In the genomic region with DNA sequence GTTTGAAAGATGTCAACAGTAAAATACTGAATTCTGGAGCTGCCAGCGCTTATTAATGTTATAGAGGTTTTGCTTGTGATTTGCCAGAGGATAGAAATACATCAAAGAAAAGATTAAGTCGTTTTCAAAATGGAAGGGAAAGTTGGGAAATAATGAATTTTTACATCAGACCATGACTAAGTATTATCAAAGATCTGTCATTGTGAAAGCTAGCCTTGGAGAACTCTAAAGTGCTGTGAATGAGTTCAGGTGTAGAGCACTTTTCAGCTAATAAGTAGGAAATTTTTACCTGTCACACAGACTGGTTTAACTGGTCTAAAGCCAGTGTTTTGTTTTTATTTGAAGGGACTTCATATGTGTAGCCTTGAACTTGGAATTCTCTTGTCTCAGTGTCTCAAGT, we compare ENCODE assay signal across 10 mouse cellular contexts. TPM values are rescaled to one million over a fixed set of nuclear protein-coding genes. Genes with fewer than 3 reads are reported as not detected.
DNase-seq lines count a peak whose midpoint lies in the region; ATAC-seq lines count a peak whose summit lies in the region.
"Had no signal": no experiment of that assay in that cellular context is flagged by ENCODE, and none has a peak within 500 bp of the region (broad histone marks: within the 10 kb centered on the region; RNA-seq: fewer than 3 reads in every experiment).

No protein-coding gene starts in this region.

- H3K4me1 ChIP-seq in lung, embryonic 16.5 days (replicated peaks; ENCODE audit: control insufficient read depth, insufficient read depth, low read length) = peaks cover 14% of the 10 kb centered on the region
- peaks cover 14% of the 10 kb centered on the region for H3K4me1 ChIP-seq in forebrain, embryonic 14.5 days (ENCODE audit: control insufficient read depth, insufficient read depth, low read length)
- peaks cover 47% of the 10 kb centered on the region for H3K4me1 ChIP-seq in liver, embryonic 12.5 days
- peaks cover 5% of the 10 kb centered on the region; the same call in 1 of the 2 replicates for H3K4me1 ChIP-seq in stomach, embryonic 16.5 days (ENCODE audit: control insufficient read depth, insufficient read depth, low read length)

- H3K4me3 ChIP-seq in lung, embryonic 16.5 days (ENCODE audit: low read length) = peak overlapping the region; percentile 91
- H3K4me3 ChIP-seq in forebrain, embryonic 14.5 days (ENCODE audit: low read depth, low read length) = peak overlapping the region; percentile 67; the same call in 1 of the 2 replicates
- peak overlapping the region; percentile 92 for H3K4me3 ChIP-seq in liver, embryonic 12.5 days
- H3K4me3 ChIP-seq in stomach, embryonic 16.5 days (replicated peaks; ENCODE audit: low read length) = peak overlapping the region; percentile 69; the same call in 1 of the 2 replicates

- H3K27me3 ChIP-seq in lung, embryonic 16.5 days (ENCODE audit: control insufficient read depth, insufficient read depth, low read depth, low read length) = no peaks in the 10 kb centered on the region
- H3K27me3 ChIP-seq in forebrain, embryonic 14.5 days (replicated peaks; ENCODE audit: control insufficient read depth, insufficient read depth, low read length) = no peaks in the 10 kb centered on the region
- H3K27me3 ChIP-seq in liver, embryonic 12.5 days (replicated peaks) = no peaks in the 10 kb centered on the region
- H3K27me3 ChIP-seq in stomach, embryonic 16.5 days (ENCODE audit: control insufficient read depth, insufficient read depth, low read length) = no peaks in the 10 kb centered on the region

- H3K27ac ChIP-seq in lung, embryonic 16.5 days (ENCODE audit: low read length) = 0 out of 2 replicates have a peak overlapping the region, but pooled peaks have one; percentile 22
- no peak overlapping the region for H3K27ac ChIP-seq in forebrain, embryonic 14.5 days (ENCODE audit: low read depth, low read length)
- no peak overlapping the region; the same call in 1 of the 2 replicates for H3K27ac ChIP-seq in liver, embryonic 12.5 days
- H3K27ac ChIP-seq in stomach, embryonic 16.5 days (ENCODE audit: low read length) = no peak overlapping the region

- intact Hi-C loops in left cerebral cortex, postnatal 25 days (cut with DNase I) = no loop called here

- peak overlapping the region; percentile 84 for H3K4me2 ChIP-seq in lung, embryonic 16.5 days (ENCODE audit: low read depth, low read length)
- H3K4me2 ChIP-seq in forebrain, embryonic 14.5 days (ENCODE audit: low read length) = peak overlapping the region; percentile 82
- H3K4me2 ChIP-seq in liver, embryonic 12.5 days = peak overlapping the region; percentile 100
- peak overlapping the region; percentile 65 for H3K4me2 ChIP-seq in stomach, embryonic 16.5 days (ENCODE audit: low read depth, low read length)

- H3K9ac ChIP-seq in lung, embryonic 16.5 days (ENCODE audit: low read length) = no peak overlapping the region; the same call in 1 of the 2 replicates
- peak overlapping the region; percentile 82; the same call in 1 of the 2 replicates for H3K9ac ChIP-seq in forebrain, embryonic 14.5 days (ENCODE audit: low read length)
- H3K9ac ChIP-seq in liver, embryonic 12.5 days = peak overlapping the region; percentile 90
- H3K9ac ChIP-seq in stomach, embryonic 16.5 days (ENCODE audit: low read length) = no peak overlapping the region

- 50% methylated on average over 2 of the region's 2 CpGs for WGBS in lung, embryonic 16.5 days
- WGBS in forebrain, embryonic 14.5 days = 64% methylated on average over 2 of the region's 2 CpGs
- 56% methylated on average over 2 of the region's 2 CpGs for WGBS in liver, embryonic 12.5 days (ENCODE audit: insufficient replicate concordance)
- WGBS in stomach, embryonic 16.5 days = 61% methylated on average over 2 of the region's 2 CpGs

- H3K9me3 ChIP-seq in lung, embryonic 16.5 days (ENCODE audit: control insufficient read depth, low read length) = no peaks in the 10 kb centered on the region
- no peaks in the 10 kb centered on the region for H3K9me3 ChIP-seq in forebrain, embryonic 14.5 days (replicated peaks; ENCODE audit: control insufficient read depth, low read length)
- H3K9me3 ChIP-seq in liver, embryonic 12.5 days (replicated peaks) = no peaks in the 10 kb centered on the region
- no peaks in the 10 kb centered on the region for H3K9me3 ChIP-seq in stomach, embryonic 16.5 days (replicated peaks; ENCODE audit: control insufficient read depth, low read length)

- no peak for ATAC-seq in lung, embryonic 16.5 days (ENCODE audit: low read depth)
- ATAC-seq in forebrain, embryonic 14.5 days = no peak
- no peak for ATAC-seq in liver, embryonic 12.5 days
- ATAC-seq in stomach, embryonic 16.5 days (ENCODE audit: insufficient read depth, low FRiP score) = no peak

- H3K36me3 ChIP-seq in lung, embryonic 16.5 days (ENCODE audit: control insufficient read depth, insufficient read depth, low read length) = no peaks in the 10 kb centered on the region
- H3K36me3 ChIP-seq in forebrain, embryonic 14.5 days (ENCODE audit: control insufficient read depth, insufficient read depth, low read length) = no peaks in the 10 kb centered on the region
- H3K36me3 ChIP-seq in liver, embryonic 12.5 days = no peaks in the 10 kb centered on the region
- H3K36me3 ChIP-seq in stomach, embryonic 16.5 days (ENCODE audit: control insufficient read depth, insufficient read depth, low read length) = no peaks in the 10 kb centered on the region

- DNase-seq in lung, postnatal 14 days = no peak
- no peak for DNase-seq in forebrain, embryonic 14.5 days (ENCODE audit: low spot score)
- DNase-seq in left cerebral cortex, postnatal 25 days (ENCODE audit: low spot score in 2 of 2) = no peak
- no peak for DNase-seq in B cell, adult 2 months
- DNase-seq: cerebellum, adult 2 months had no signal

RNA-seq across cellular contexts. Expression of gene Gm11437, which starts 14.0 kb away (rescaled TPM):
- polyA plus RNA-seq in lung, embryonic 16.5 days (2015; fragmentation: Nextera tagmentation; extraction: Ambion mirVana) = not detected in 2 replicates
- not detected in 2 replicates for polyA plus RNA-seq in forebrain, embryonic 14.5 days (2014; fragmentation: Nextera tagmentation; extraction: Ambion mirVana)
- polyA plus RNA-seq in liver, embryonic 12.5 days (2016; fragmentation: Nextera tagmentation; extraction: Ambion mirVana) = not detected in 2 replicates
- polyA plus RNA-seq in stomach, embryonic 16.5 days (2015; fragmentation: Nextera tagmentation; extraction: Ambion mirVana) = 0.10 TPM in 1 of 2 replicates, not detected in the other
- total RNA-seq in left cerebral cortex, postnatal 25 days (2021) = not detected
- total RNA-seq: hematopoietic stem cell, adult 5-6 weeks had no signal
- polyA plus RNA-seq: cerebellum, adult 2 months; testis, adult 2 months had no signal

RNA-seq across cellular contexts. Expression of gene Acaca, which starts 51.8 kb away (rescaled TPM):
- polyA plus RNA-seq in lung, embryonic 16.5 days (2015; fragmentation: Nextera tagmentation; extraction: Ambion mirVana) = 11.2 and 11.3 TPM in 2 replicates
- polyA plus RNA-seq in forebrain, embryonic 14.5 days (2014; fragmentation: Nextera tagmentation; extraction: Ambion mirVana) = 24.3 and 32.1 TPM in 2 replicates
- polyA plus RNA-seq in liver, embryonic 12.5 days (2016; fragmentation: Nextera tagmentation; extraction: Ambion mirVana) = 11.8 and 12.6 TPM in 2 replicates
- polyA plus RNA-seq in stomach, embryonic 16.5 days (2015; fragmentation: Nextera tagmentation; extraction: Ambion mirVana) = 13.5 and 16.1 TPM in 2 replicates
- total RNA-seq in left cerebral cortex, postnatal 25 days (2021) = 10 to 100 TPM; 77.2 to 79.4 TPM

RNA-seq across cellular contexts. Expression of gene Tada2a, which starts 51.9 kb away (rescaled TPM):
- polyA plus RNA-seq in lung, embryonic 16.5 days (2015; fragmentation: Nextera tagmentation; extraction: Ambion mirVana) = 31.6 and 32.4 TPM in 2 replicates
- 34.1 and 35.1 TPM in 2 replicates for polyA plus RNA-seq in forebrain, embryonic 14.5 days (2014; fragmentation: Nextera tagmentation; extraction: Ambion mirVana)
- 16.2 and 16.7 TPM in 2 replicates for polyA plus RNA-seq in liver, embryonic 12.5 days (2016; fragmentation: Nextera tagmentation; extraction: Ambion mirVana)
- 25.9 and 26.0 TPM in 2 replicates for polyA plus RNA-seq in stomach, embryonic 16.5 days (2015; fragmentation: Nextera tagmentation; extraction: Ambion mirVana)
- total RNA-seq in left cerebral cortex, postnatal 25 days (2021) = 10 to 100 TPM; 34.6 to 36.2 TPM

Comparison
In these comparisons a context has a peak if more than half of its experiments do, and no peak if none do; other contexts are left out.
1. H3K9ac ChIP-seq: peak in forebrain, embryonic 14.5 days (single experiment) and liver, embryonic 12.5 days (single experiment); none in lung, embryonic 16.5 days (single experiment) and stomach, embryonic 16.5 days (single experiment).
2. Peak in every context shown above with its lines, with median percentiles within 50 percentile points of each other: H3K4me2 ChIP-seq and H3K4me3 ChIP-seq.